Mouse (Mus musculus) adrenal gland, adult (tissue): ENCODE measurements around the gene Gm6401.
A peak's percentile ranks its signal among the peaks of the same experiment; 100 is the strongest.
"Not testable (repeated sequence)": the region's sequence is repeated elsewhere in the genome, so short reads cannot be mapped to it uniquely, and the experiment has no call there.

ENCODE experiments used
- DNase-seq, 2 experiments: peaks; one replicate each; pipeline ENCODE4 v3.0.0; 2022 to 2023; ENCODE audit warnings: low spot score in 1 of 2; ENCODE audit not compliant: inconsistent age in 2 of 2

The Gm6401 gene

GRCm38 (mm10) chr14:41967827-41968226, at the start of gene Gm6401:
Gm6401 (minus strand) TSS chr14:41967927.
- DNase-seq = not testable (repeated sequence)

GRCm38 (mm10) chr14:41983225-41983624, 15.5 kb upstream of the Gm6401 start, which contains the start of gene Gm3543:
Gm3543 (minus strand) TSS chr14:41983325.
- DNase-seq = not testable (repeated sequence)

- DNase-seq = peak in 1 of 2 experiments; percentile 29
Measured at GRCm38 (mm10) chr14:41968596-41968995, 869 bp upstream of the Gm6401 start.

- not testable (repeated sequence) for DNase-seq
Measured at GRCm38 (mm10) chr14:41964095-41964494, 3.6 kb downstream of the Gm6401 start.

GRCm38 (mm10) chr14:41943695-41944094, 24.0 kb downstream of the Gm6401 start, which contains the start of gene 1700024B05Rik:
1700024B05Rik (plus strand) TSS chr14:41943995.
- not testable (repeated sequence) for DNase-seq

GRCm38 (mm10) chr14:41924649-41925048, 43.1 kb downstream of the Gm6401 start, which contains the start of gene 1700049E17Rik1:
1700049E17Rik1 (plus strand) TSS chr14:41924949.
- not testable (repeated sequence) for DNase-seq
